Mouse (Mus musculus): ENCODE data around the gene A830031A19Rik.

- TF ChIP-seq EP300 (IDR thresholded peaks at IDR 0.05) (no peak), CTCF (IDR thresholded peaks at IDR 0.05) (no peak)
These were observed 35.3 kb upstream of the A830031A19Rik start for GRCm38 (mm10) chr11:24110113-24110512.

All from lung, postnatal 0 days (tissue).